Mouse (Mus musculus): Measurements from ENCODE around the gene Mrps10. TPM values are rescaled to one million over a fixed set of nuclear protein-coding genes. Genes with fewer than 3 reads are reported as not detected.

Mrps10 gene
- polyA plus RNA-seq, 1 experiment: 31.9 TPM

GRCm38 (mm10) chr17:47361343-47361742 is 7.3 kb upstream of the Mrps10 start:
- WGBS: 32% methylated on average over 11 of the region's 11 CpGs
- no peak for TF ChIP-seq CTCF (IDR thresholded peaks at IDR 0.05; ENCODE audit: control insufficient read depth, insufficient read depth, low read length)
- TF ChIP-seq POLR2A (IDR thresholded peaks at IDR 0.05; ENCODE audit: borderline replicate concordance, control insufficient read depth, low read depth, low read length): no peak
- no peak overlapping the region for H3K4me3 ChIP-seq (replicated peaks; ENCODE audit: control insufficient read depth, low read depth, low read length)
- no peaks in the 10 kb centered on the region for H3K4me1 ChIP-seq (ENCODE audit: control insufficient read depth, insufficient read depth, low read length)
- no peak overlapping the region for H3K27ac ChIP-seq (ENCODE audit: control insufficient read depth, insufficient read depth, low read depth, low read length, poor library complexity)

GRCm38 (mm10) chr17:47369087-47369443 is 378 bp downstream of the Mrps10 start:
- WGBS: 3% methylated on average over 20 of the region's 20 CpGs
- H3K4me1 ChIP-seq (ENCODE audit: control insufficient read depth, insufficient read depth, low read length): no peaks in the 10 kb centered on the region; the same call in 1 of the 2 replicates
- H3K4me3 ChIP-seq (replicated peaks; ENCODE audit: control insufficient read depth, low read depth, low read length): peak overlapping the region; percentile 99
- TF ChIP-seq CTCF (IDR thresholded peaks at IDR 0.05; ENCODE audit: control insufficient read depth, insufficient read depth, low read length) (no peak), POLR2A (IDR thresholded peaks at IDR 0.05; ENCODE audit: borderline replicate concordance, control insufficient read depth, low read depth, low read length) (no peak)
- H3K27ac ChIP-seq (ENCODE audit: control insufficient read depth, insufficient read depth, low read depth, low read length, poor library complexity): no peak overlapping the region

GRCm38 (mm10) chr17:47371451-47371850 is 2.8 kb downstream of the Mrps10 start:
- TF ChIP-seq POLR2A (IDR thresholded peaks at IDR 0.05; ENCODE audit: borderline replicate concordance, control insufficient read depth, low read depth, low read length) (no peak), CTCF (IDR thresholded peaks at IDR 0.05; ENCODE audit: control insufficient read depth, insufficient read depth, low read length) (peak; percentile 53)
- H3K27ac ChIP-seq (ENCODE audit: control insufficient read depth, insufficient read depth, low read depth, low read length, poor library complexity): no peak overlapping the region
- H3K4me1 ChIP-seq (ENCODE audit: control insufficient read depth, insufficient read depth, low read length): no peaks in the 10 kb centered on the region; the same call in 1 of the 2 replicates
- no peak overlapping the region for H3K4me3 ChIP-seq (replicated peaks; ENCODE audit: control insufficient read depth, low read depth, low read length)
- 5% methylated on average over 4 of the region's 4 CpGs for WGBS

GRCm38 (mm10) chr17:47373991-47374390 is 5.3 kb downstream of the Mrps10 start:
- H3K27ac ChIP-seq (ENCODE audit: control insufficient read depth, insufficient read depth, low read depth, low read length, poor library complexity): no peak overlapping the region
- 83% methylated on average over 6 of the region's 6 CpGs for WGBS
- TF ChIP-seq CTCF (IDR thresholded peaks at IDR 0.05; ENCODE audit: control insufficient read depth, insufficient read depth, low read length) (no peak), POLR2A (IDR thresholded peaks at IDR 0.05; ENCODE audit: borderline replicate concordance, control insufficient read depth, low read depth, low read length) (no peak)
- H3K4me1 ChIP-seq (ENCODE audit: control insufficient read depth, insufficient read depth, low read length): no peaks in the 10 kb centered on the region; the same call in 1 of the 2 replicates
- no peak overlapping the region for H3K4me3 ChIP-seq (replicated peaks; ENCODE audit: control insufficient read depth, low read depth, low read length)

GRCm38 (mm10) chr17:47376779-47377280 is 8.1 kb downstream of the Mrps10 start:
- Histone ChIP-seq H3K4me1 (ENCODE audit: control insufficient read depth, insufficient read depth, low read length) (no peaks in the 10 kb centered on the region), H3K4me3 (replicated peaks; ENCODE audit: control insufficient read depth, low read depth, low read length) (no peak overlapping the region), H3K27ac (ENCODE audit: control insufficient read depth, insufficient read depth, low read depth, low read length, poor library complexity) (no peak overlapping the region)
- TF ChIP-seq POLR2A (IDR thresholded peaks at IDR 0.05; ENCODE audit: borderline replicate concordance, control insufficient read depth, low read depth, low read length) (no peak), CTCF (IDR thresholded peaks at IDR 0.05; ENCODE audit: control insufficient read depth, insufficient read depth, low read length) (no peak)
- 71% methylated on average over 6 of the region's 6 CpGs for WGBS

GRCm38 (mm10) chr17:47378133-47378532 is 9.4 kb downstream of the Mrps10 start:
- Histone ChIP-seq H3K4me3 (replicated peaks; ENCODE audit: control insufficient read depth, low read depth, low read length) (no peak overlapping the region), H3K27ac (ENCODE audit: control insufficient read depth, insufficient read depth, low read depth, low read length, poor library complexity) (no peak overlapping the region), H3K4me1 (ENCODE audit: control insufficient read depth, insufficient read depth, low read length) (no peaks in the 10 kb centered on the region)
- no peak for TF ChIP-seq CTCF (IDR thresholded peaks at IDR 0.05; ENCODE audit: control insufficient read depth, insufficient read depth, low read length)
- TF ChIP-seq POLR2A (IDR thresholded peaks at IDR 0.05; ENCODE audit: borderline replicate concordance, control insufficient read depth, low read depth, low read length): no peak
- WGBS: 91% methylated on average over 15 of the region's 15 CpGs

- no peaks in the 10 kb centered on the region for H3K4me1 ChIP-seq (ENCODE audit: control insufficient read depth, insufficient read depth, low read length)
- TF ChIP-seq CTCF (IDR thresholded peaks at IDR 0.05; ENCODE audit: control insufficient read depth, insufficient read depth, low read length) (no peak), POLR2A (IDR thresholded peaks at IDR 0.05; ENCODE audit: borderline replicate concordance, control insufficient read depth, low read depth, low read length) (no peak)
- no peak overlapping the region for H3K27ac ChIP-seq (ENCODE audit: control insufficient read depth, insufficient read depth, low read depth, low read length, poor library complexity)
- 83% methylated on average over 11 of the region's 11 CpGs for WGBS
- no peak overlapping the region for H3K4me3 ChIP-seq (replicated peaks; ENCODE audit: control insufficient read depth, low read depth, low read length)
Observed at GRCm38 (mm10) chr17:47381917-47382316, 13.2 kb downstream of the Mrps10 start.

GRCm38 (mm10) chr17:47383266-47383665 is 14.6 kb downstream of the Mrps10 start:
- WGBS: 82% methylated on average over 4 of the region's 4 CpGs
- TF ChIP-seq POLR2A (IDR thresholded peaks at IDR 0.05; ENCODE audit: borderline replicate concordance, control insufficient read depth, low read depth, low read length): no peak
- TF ChIP-seq CTCF (IDR thresholded peaks at IDR 0.05; ENCODE audit: control insufficient read depth, insufficient read depth, low read length): no peak
- no peak overlapping the region for H3K27ac ChIP-seq (ENCODE audit: control insufficient read depth, insufficient read depth, low read depth, low read length, poor library complexity)
- H3K4me3 ChIP-seq (replicated peaks; ENCODE audit: control insufficient read depth, low read depth, low read length): no peak overlapping the region
- no peaks in the 10 kb centered on the region for H3K4me1 ChIP-seq (ENCODE audit: control insufficient read depth, insufficient read depth, low read length)

GRCm38 (mm10) chr17:47384064-47384463 is 15.4 kb downstream of the Mrps10 start:
- Histone ChIP-seq H3K4me3 (replicated peaks; ENCODE audit: control insufficient read depth, low read depth, low read length) (no peak overlapping the region), H3K27ac (ENCODE audit: control insufficient read depth, insufficient read depth, low read depth, low read length, poor library complexity) (no peak overlapping the region), H3K4me1 (ENCODE audit: control insufficient read depth, insufficient read depth, low read length) (no peaks in the 10 kb centered on the region)
- 82% methylated on average over 3 of the region's 3 CpGs for WGBS
- peak; percentile 25; the same call in 1 of the 2 replicates for TF ChIP-seq CTCF (IDR thresholded peaks at IDR 0.05; ENCODE audit: control insufficient read depth, insufficient read depth, low read length)
- no peak for TF ChIP-seq POLR2A (IDR thresholded peaks at IDR 0.05; ENCODE audit: borderline replicate concordance, control insufficient read depth, low read depth, low read length)
